Mouse (Mus musculus): ENCODE results near the gene Map3k13.
"Not testable (repeated sequence)": the region's sequence is repeated elsewhere in the genome, so short reads cannot be mapped to it uniquely, and the experiment has no call there.

The Map3k13 gene

GRCm38 (mm10) chr16:21793875-21794696, at the start of gene Map3k13:
TSS of gene Map3k13 (plus strand) at chr16:21794346.
- peak; percentile 95 for DNase-seq

- DNase-seq = no peak
These were observed 35.7 kb upstream of the Map3k13 start for GRCm38 (mm10) chr16:21758447-21758846.

GRCm38 (mm10) chr16:21768255-21768654, 25.9 kb upstream of the Map3k13 start:
- no peak for DNase-seq

GRCm38 (mm10) chr16:21769667-21770066, 24.5 kb upstream of the Map3k13 start:
- no peak for DNase-seq

GRCm38 (mm10) chr16:21774725-21775124, 19.4 kb upstream of the Map3k13 start:
- no peak for DNase-seq

GRCm38 (mm10) chr16:21778293-21778866, 15.8 kb upstream of the Map3k13 start:
- DNase-seq = peak; percentile 33

GRCm38 (mm10) chr16:21779149-21779548, 15.0 kb upstream of the Map3k13 start:
- DNase-seq = no peak

- no peak for DNase-seq
These were observed 12.9 kb upstream of the Map3k13 start for GRCm38 (mm10) chr16:21781277-21781676.

- no peak for DNase-seq
These were observed 12.3 kb upstream of the Map3k13 start for GRCm38 (mm10) chr16:21781895-21782294.

- DNase-seq = no peak
These were observed 11.3 kb upstream of the Map3k13 start for GRCm38 (mm10) chr16:21782807-21783206.

- no peak for DNase-seq
These were observed 9.1 kb upstream of the Map3k13 start for GRCm38 (mm10) chr16:21785000-21785399.

- no peak for DNase-seq
These were observed 7.8 kb upstream of the Map3k13 start for GRCm38 (mm10) chr16:21786317-21786716.

- peak; percentile 79 for DNase-seq
These were observed 6.4 kb upstream of the Map3k13 start, which contains the start of gene Ehhadh for GRCm38 (mm10) chr16:21787516-21788353. TSS of gene Ehhadh (minus strand) at chr16:21787807.

- peak; percentile 17 for DNase-seq
These were observed 5.6 kb upstream of the Map3k13 start for GRCm38 (mm10) chr16:21788581-21788980.

- DNase-seq = no peak
These were observed 5.0 kb upstream of the Map3k13 start for GRCm38 (mm10) chr16:21789180-21789579.

GRCm38 (mm10) chr16:21790469-21790868, 3.7 kb upstream of the Map3k13 start:
- DNase-seq = no peak

GRCm38 (mm10) chr16:21791779-21792178, 2.4 kb upstream of the Map3k13 start:
- peak; percentile 67 for DNase-seq

GRCm38 (mm10) chr16:21793080-21793810, 901 bp upstream of the Map3k13 start:
- DNase-seq = not testable (repeated sequence)

- DNase-seq = no peak
These were observed 525 bp downstream of the Map3k13 start for GRCm38 (mm10) chr16:21794697-21795045.

- DNase-seq = peak; percentile 51
These were observed 925 bp downstream of the Map3k13 start for GRCm38 (mm10) chr16:21795071-21795470.

- no peak for DNase-seq
These were observed 10.1 kb downstream of the Map3k13 start for GRCm38 (mm10) chr16:21804258-21804657.

GRCm38 (mm10) chr16:21806892-21807291, 12.7 kb downstream of the Map3k13 start:
- no peak for DNase-seq

GRCm38 (mm10) chr16:21807786-21808185, 13.6 kb downstream of the Map3k13 start:
- DNase-seq = not testable (repeated sequence)
